Mouse (Mus musculus): Measurements from ENCODE around the gene Obscn. TPM values are rescaled to one million over a fixed set of nuclear protein-coding genes. Genes with fewer than 3 reads are reported as not detected.

Gene Obscn
- polyA plus RNA-seq, 1 experiment from 2014 or later: 0.29 TPM

GRCm38 (mm10) chr11:59134373-59134997 lies 1.7 kb downstream of the Obscn start:
- Histone ChIP-seq H3K27me3 (ENCODE audit: control insufficient read depth, insufficient read depth, low read depth, low read length) (peaks cover 54% of the 10 kb centered on the region), H3K9me3 (replicated peaks; ENCODE audit: control insufficient read depth, low read length, poor library complexity, severe bottlenecking) (no peaks in the 10 kb centered on the region), H3K4me2 (ENCODE audit: low read length) (peak overlapping the region; percentile 31), H3K27ac (ENCODE audit: low read length) (no peak overlapping the region), H3K4me3 (ENCODE audit: low read depth, low read length) (peak overlapping the region; percentile 18), H3K36me3 (ENCODE audit: control insufficient read depth, insufficient read depth, low read length) (no peaks in the 10 kb centered on the region), H3K9ac (ENCODE audit: low read depth, low read length) (no peak overlapping the region), H3K4me1 (ENCODE audit: control insufficient read depth, insufficient read depth, low read length) (no peaks in the 10 kb centered on the region)
- ATAC-seq: 0 out of 2 replicates have a peak, but pooled peaks have one; percentile 14
- WGBS: 3% methylated on average over 34 of the region's 35 CpGs

- Histone ChIP-seq H3K27me3 (ENCODE audit: control insufficient read depth, insufficient read depth, low read depth, low read length) (peaks cover 47% of the 10 kb centered on the region), H3K9me3 (replicated peaks; ENCODE audit: control insufficient read depth, low read length, poor library complexity, severe bottlenecking) (no peaks in the 10 kb centered on the region), H3K4me3 (ENCODE audit: low read depth, low read length) (no peak overlapping the region), H3K36me3 (ENCODE audit: control insufficient read depth, insufficient read depth, low read length) (no peaks in the 10 kb centered on the region), H3K9ac (ENCODE audit: low read depth, low read length) (no peak overlapping the region), H3K4me2 (ENCODE audit: low read length) (no peak overlapping the region), H3K27ac (ENCODE audit: low read length) (no peak overlapping the region), H3K4me1 (ENCODE audit: control insufficient read depth, insufficient read depth, low read length) (no peaks in the 10 kb centered on the region)
- WGBS: 55% methylated on average over 3 of the region's 3 CpGs
- ATAC-seq: no peak
These were observed 4.1 kb downstream of the Obscn start for GRCm38 (mm10) chr11:59132065-59132464.

GRCm38 (mm10) chr11:59131348-59131919 lies 4.8 kb downstream of the Obscn start:
- ATAC-seq: no peak
- H3K9me3 ChIP-seq (replicated peaks; ENCODE audit: control insufficient read depth, low read length, poor library complexity, severe bottlenecking): no peaks in the 10 kb centered on the region
- WGBS: 69% methylated on average over 18 of the region's 18 CpGs
- peaks cover 40% of the 10 kb centered on the region for H3K27me3 ChIP-seq (ENCODE audit: control insufficient read depth, insufficient read depth, low read depth, low read length)
- H3K4me2 ChIP-seq (ENCODE audit: low read length): no peak overlapping the region
- no peak overlapping the region for H3K4me3 ChIP-seq (ENCODE audit: low read depth, low read length)
- H3K4me1 ChIP-seq (ENCODE audit: control insufficient read depth, insufficient read depth, low read length): no peaks in the 10 kb centered on the region
- H3K27ac ChIP-seq (ENCODE audit: low read length): no peak overlapping the region
- no peak overlapping the region for H3K9ac ChIP-seq (ENCODE audit: low read depth, low read length)
- no peaks in the 10 kb centered on the region for H3K36me3 ChIP-seq (ENCODE audit: control insufficient read depth, insufficient read depth, low read length)

DNA sequence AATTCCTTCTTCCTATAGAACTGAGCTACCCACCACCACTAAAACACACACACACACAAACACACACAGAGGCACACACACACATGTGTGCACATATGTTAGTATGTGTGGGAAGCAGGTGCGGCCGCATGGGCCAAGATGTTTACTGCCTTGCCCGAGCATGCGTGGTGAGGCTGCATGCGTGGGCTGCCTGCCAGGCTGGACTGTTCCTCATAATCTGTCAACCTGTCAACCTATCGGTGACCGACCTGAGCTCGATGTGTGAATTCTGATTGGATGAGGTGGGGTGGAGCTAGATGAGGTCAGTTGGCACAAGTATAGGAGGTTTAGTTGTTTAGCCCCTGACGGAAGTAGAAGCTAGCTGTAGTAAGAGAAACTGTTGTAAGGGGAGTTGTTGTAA lies 5.4 kb downstream of the Obscn start:
- Histone ChIP-seq H3K27me3 (ENCODE audit: control insufficient read depth, insufficient read depth, low read depth, low read length) (peaks cover 34% of the 10 kb centered on the region), H3K27ac (ENCODE audit: low read length) (no peak overlapping the region), H3K9me3 (replicated peaks; ENCODE audit: control insufficient read depth, low read length, poor library complexity, severe bottlenecking) (no peaks in the 10 kb centered on the region; the same call in 1 of the 2 replicates), H3K9ac (ENCODE audit: low read depth, low read length) (no peak overlapping the region), H3K4me1 (ENCODE audit: control insufficient read depth, insufficient read depth, low read length) (no peaks in the 10 kb centered on the region), H3K4me3 (ENCODE audit: low read depth, low read length) (no peak overlapping the region), H3K4me2 (ENCODE audit: low read length) (no peak overlapping the region), H3K36me3 (ENCODE audit: control insufficient read depth, insufficient read depth, low read length) (no peaks in the 10 kb centered on the region)
- ATAC-seq: no peak
- WGBS: 91% methylated on average over 9 of the region's 9 CpGs

- no peaks in the 10 kb centered on the region for H3K27me3 ChIP-seq (ENCODE audit: control insufficient read depth, insufficient read depth, low read depth, low read length)
- H3K36me3 ChIP-seq (ENCODE audit: control insufficient read depth, insufficient read depth, low read length): no peaks in the 10 kb centered on the region
- H3K9ac ChIP-seq (ENCODE audit: low read depth, low read length): no peak overlapping the region
- H3K27ac ChIP-seq (ENCODE audit: low read length): no peak overlapping the region
- H3K4me3 ChIP-seq (ENCODE audit: low read depth, low read length): no peak overlapping the region
- 92% methylated on average over 5 of the region's 5 CpGs for WGBS
- H3K9me3 ChIP-seq (replicated peaks; ENCODE audit: control insufficient read depth, low read length, poor library complexity, severe bottlenecking): 0 out of 2 replicates have a peak, but pooled peaks cover 3% of the 10 kb centered on the region
- no peaks in the 10 kb centered on the region for H3K4me1 ChIP-seq (ENCODE audit: control insufficient read depth, insufficient read depth, low read length)
- ATAC-seq: no peak
- H3K4me2 ChIP-seq (ENCODE audit: low read length): no peak overlapping the region
These were observed 30.3 kb downstream of the Obscn start for GRCm38 (mm10) chr11:59105945-59106344.

GRCm38 (mm10) chr11:59102324-59102723 lies 33.9 kb downstream of the Obscn start:
- Histone ChIP-seq H3K9me3 (replicated peaks; ENCODE audit: control insufficient read depth, low read length, poor library complexity, severe bottlenecking) (0 out of 2 replicates have a peak, but pooled peaks cover 3% of the 10 kb centered on the region), H3K27me3 (ENCODE audit: control insufficient read depth, insufficient read depth, low read depth, low read length) (no peaks in the 10 kb centered on the region), H3K4me3 (ENCODE audit: low read depth, low read length) (no peak overlapping the region), H3K9ac (ENCODE audit: low read depth, low read length) (no peak overlapping the region), H3K4me1 (ENCODE audit: control insufficient read depth, insufficient read depth, low read length) (no peaks in the 10 kb centered on the region), H3K27ac (ENCODE audit: low read length) (no peak overlapping the region), H3K36me3 (ENCODE audit: control insufficient read depth, insufficient read depth, low read length) (no peaks in the 10 kb centered on the region), H3K4me2 (ENCODE audit: low read length) (no peak overlapping the region)
- ATAC-seq: no peak
- 66% methylated on average over 3 of the region's 3 CpGs for WGBS

- no peak for ATAC-seq
- H3K4me3 ChIP-seq (ENCODE audit: low read depth, low read length): no peak overlapping the region
- H3K36me3 ChIP-seq (ENCODE audit: control insufficient read depth, insufficient read depth, low read length): no peaks in the 10 kb centered on the region
- H3K27me3 ChIP-seq (ENCODE audit: control insufficient read depth, insufficient read depth, low read depth, low read length): no peaks in the 10 kb centered on the region
- no peak overlapping the region for H3K4me2 ChIP-seq (ENCODE audit: low read length)
- no peaks in the 10 kb centered on the region for H3K4me1 ChIP-seq (ENCODE audit: control insufficient read depth, insufficient read depth, low read length)
- no peak overlapping the region for H3K9ac ChIP-seq (ENCODE audit: low read depth, low read length)
- no peak overlapping the region for H3K27ac ChIP-seq (ENCODE audit: low read length)
- 23% methylated on average over 2 of the region's 2 CpGs for WGBS
- H3K9me3 ChIP-seq (replicated peaks; ENCODE audit: control insufficient read depth, low read length, poor library complexity, severe bottlenecking): no peaks in the 10 kb centered on the region
These were observed 37.9 kb downstream of the Obscn start for GRCm38 (mm10) chr11:59098339-59098738.

DNA sequence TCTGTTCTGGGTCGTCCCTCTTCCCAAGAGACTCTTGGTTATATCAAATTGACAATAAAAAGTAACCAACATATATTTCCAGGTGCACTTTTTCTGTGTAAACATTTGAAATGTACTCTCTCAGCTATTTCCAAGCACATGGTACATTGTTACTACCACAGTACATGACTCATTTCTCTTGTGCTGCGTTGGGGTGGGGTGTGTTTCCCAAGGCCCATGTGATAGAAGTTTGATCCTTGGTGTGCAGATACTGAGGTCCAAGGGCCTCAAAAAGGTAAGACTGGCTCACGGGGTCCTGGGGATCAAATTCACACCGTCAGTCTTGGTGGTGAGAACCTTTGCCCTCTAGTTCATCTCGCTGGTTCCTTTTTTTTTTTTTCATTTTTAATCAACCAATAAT lies 38.4 kb downstream of the Obscn start:
- no peak overlapping the region for H3K4me3 ChIP-seq (ENCODE audit: low read depth, low read length)
- no peak overlapping the region for H3K27ac ChIP-seq (ENCODE audit: low read length)
- no peak overlapping the region for H3K4me2 ChIP-seq (ENCODE audit: low read length)
- no peaks in the 10 kb centered on the region for H3K4me1 ChIP-seq (ENCODE audit: control insufficient read depth, insufficient read depth, low read length)
- no peak overlapping the region for H3K9ac ChIP-seq (ENCODE audit: low read depth, low read length)
- no peak for ATAC-seq
- H3K36me3 ChIP-seq (ENCODE audit: control insufficient read depth, insufficient read depth, low read length): no peaks in the 10 kb centered on the region
- H3K27me3 ChIP-seq (ENCODE audit: control insufficient read depth, insufficient read depth, low read depth, low read length): no peaks in the 10 kb centered on the region
- no peaks in the 10 kb centered on the region for H3K9me3 ChIP-seq (replicated peaks; ENCODE audit: control insufficient read depth, low read length, poor library complexity, severe bottlenecking)
- 77% methylated on average over 5 of the region's 5 CpGs for WGBS

GRCm38 (mm10) chr11:59094213-59094612 lies 42.0 kb downstream of the Obscn start:
- Histone ChIP-seq H3K9me3 (replicated peaks; ENCODE audit: control insufficient read depth, low read length, poor library complexity, severe bottlenecking) (no peaks in the 10 kb centered on the region), H3K36me3 (ENCODE audit: control insufficient read depth, insufficient read depth, low read length) (no peaks in the 10 kb centered on the region), H3K27me3 (ENCODE audit: control insufficient read depth, insufficient read depth, low read depth, low read length) (no peaks in the 10 kb centered on the region), H3K4me1 (ENCODE audit: control insufficient read depth, insufficient read depth, low read length) (no peaks in the 10 kb centered on the region), H3K9ac (ENCODE audit: low read depth, low read length) (no peak overlapping the region), H3K4me3 (ENCODE audit: low read depth, low read length) (no peak overlapping the region), H3K27ac (ENCODE audit: low read length) (no peak overlapping the region), H3K4me2 (ENCODE audit: low read length) (no peak overlapping the region)
- 71% methylated on average over 4 of the region's 4 CpGs for WGBS
- ATAC-seq: no peak

Measured in midbrain, embryonic 16.5 days (tissue).